Mouse (Mus musculus) right cerebral cortex, adult 18-20 months (tissue): Measurements from ENCODE around the gene Pomgnt1.

Source experiments
- DNase-seq: peaks from one replicate; pipeline ENCODE4 v3.0.0; 2022; ENCODE audit warnings: mixed read lengths

The Pomgnt1 gene

GRCm38 (mm10) chr4:116123602-116124519, at the start of gene Pomgnt1, which contains the start of gene Rad54l:
Pomgnt1 (plus strand) TSS chr4:116123840.
Rad54l (minus strand) TSS chr4:116123690.
- DNase-seq, result peak; percentile 79

GRCm38 (mm10) chr4:116074145-116074675, 49.4 kb upstream of the Pomgnt1 start:
- no peak for DNase-seq

DNA sequence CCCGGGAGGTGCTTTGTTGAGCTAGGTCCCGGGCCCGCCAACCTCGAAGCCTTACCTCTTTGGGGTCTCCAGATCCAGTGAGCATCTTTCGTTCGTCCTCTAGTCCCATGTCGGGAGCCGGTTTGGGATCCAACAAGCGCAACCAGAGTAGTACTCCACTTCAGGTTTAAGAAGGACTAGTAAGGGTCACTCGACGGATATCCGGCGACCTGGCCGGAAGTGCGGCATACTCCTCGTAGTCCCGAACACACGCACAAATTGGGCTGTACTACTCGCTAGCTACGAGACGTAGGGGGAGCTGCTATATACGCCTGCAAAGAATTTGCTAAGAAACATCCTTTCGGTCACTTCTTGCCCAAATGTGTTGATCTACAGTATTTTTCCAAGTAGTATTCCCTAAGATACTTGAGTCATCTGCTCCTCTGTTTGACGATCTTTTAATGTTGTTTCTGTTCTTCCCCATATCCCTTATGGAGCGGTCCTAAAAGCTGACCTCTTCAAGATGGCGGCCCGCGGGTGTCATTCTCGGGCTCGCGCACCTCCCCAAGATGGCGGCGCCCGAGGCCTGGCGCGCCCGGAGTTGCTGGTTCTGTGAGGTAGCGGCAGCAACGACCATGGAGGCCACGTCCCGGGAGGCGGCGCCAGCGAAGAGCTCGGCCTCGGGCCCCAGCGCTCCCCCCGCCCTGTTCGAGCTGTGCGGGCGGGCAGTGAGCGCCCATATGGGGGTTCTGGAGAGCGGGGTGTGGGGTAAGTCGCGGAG, 48.6 kb upstream of the Pomgnt1 start, which contains the start of the genes Uqcrh and Lrrc41:
Gene Uqcrh (minus strand): TSS at position 211 of the 760 bp plus-strand sequence.
Gene Lrrc41 (plus strand): TSS at position 409 of the 760 bp plus-strand sequence.
- DNase-seq, result peak; percentile 95

GRCm38 (mm10) chr4:116075631-116076368, 47.8 kb upstream of the Pomgnt1 start:
- DNase-seq, result peak; percentile 48

GRCm38 (mm10) chr4:116076369-116077231, 47.0 kb upstream of the Pomgnt1 start:
- peak; percentile 28 for DNase-seq

- DNase-seq, result no peak
Measured at GRCm38 (mm10) chr4:116077240-116078095, 46.2 kb upstream of the Pomgnt1 start.

GRCm38 (mm10) chr4:116088510-116089249, 35.0 kb upstream of the Pomgnt1 start:
- DNase-seq, result peak; percentile 38

GRCm38 (mm10) chr4:116096291-116096690, 27.3 kb upstream of the Pomgnt1 start:
- no peak for DNase-seq

DNA sequence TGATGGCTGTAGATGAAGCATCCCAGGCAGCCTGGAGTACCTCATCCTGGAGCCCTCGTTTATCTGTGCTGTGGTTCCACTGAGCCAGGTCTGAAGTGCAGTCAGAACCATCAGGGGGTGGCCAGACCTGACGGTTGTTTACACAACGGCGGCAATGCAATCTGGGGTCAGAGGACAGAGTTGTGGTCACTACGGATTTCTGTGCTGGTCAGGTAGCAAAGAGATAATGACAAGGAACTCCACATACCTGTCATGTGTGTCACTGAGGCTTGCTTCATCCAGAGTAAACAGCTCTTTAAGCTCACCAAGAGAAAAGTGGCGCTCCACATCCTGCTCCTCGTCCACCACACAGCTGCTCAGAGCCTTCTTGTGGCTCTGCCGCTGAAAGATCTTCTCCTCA, 26.4 kb upstream of the Pomgnt1 start:
- DNase-seq, result no peak

DNA sequence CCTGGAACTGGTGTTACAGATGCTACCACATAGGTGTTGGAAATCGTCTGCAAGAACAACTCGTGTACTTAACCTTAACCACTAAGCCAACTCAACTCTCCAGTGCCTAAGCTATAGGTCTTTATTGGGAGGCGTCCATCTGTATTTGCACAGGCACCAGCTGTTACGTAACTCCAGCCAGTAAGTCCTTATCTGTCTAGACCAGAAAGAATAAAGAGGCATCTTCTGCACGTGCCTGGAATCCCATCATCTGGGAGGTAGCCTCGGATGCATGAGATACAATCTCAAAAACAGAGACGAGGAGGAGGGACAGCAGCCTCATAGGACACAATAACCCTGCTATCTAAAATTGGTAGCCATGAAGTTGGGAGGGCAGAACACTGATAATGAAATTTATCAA, 22.7 kb upstream of the Pomgnt1 start:
- DNase-seq, result no peak

GRCm38 (mm10) chr4:116105278-116105677, 18.4 kb upstream of the Pomgnt1 start:
- DNase-seq, result no peak

GRCm38 (mm10) chr4:116110695-116111094, 12.9 kb upstream of the Pomgnt1 start:
- DNase-seq, result no peak

GRCm38 (mm10) chr4:116111486-116111885, 12.2 kb upstream of the Pomgnt1 start:
- DNase-seq, result no peak

DNA sequence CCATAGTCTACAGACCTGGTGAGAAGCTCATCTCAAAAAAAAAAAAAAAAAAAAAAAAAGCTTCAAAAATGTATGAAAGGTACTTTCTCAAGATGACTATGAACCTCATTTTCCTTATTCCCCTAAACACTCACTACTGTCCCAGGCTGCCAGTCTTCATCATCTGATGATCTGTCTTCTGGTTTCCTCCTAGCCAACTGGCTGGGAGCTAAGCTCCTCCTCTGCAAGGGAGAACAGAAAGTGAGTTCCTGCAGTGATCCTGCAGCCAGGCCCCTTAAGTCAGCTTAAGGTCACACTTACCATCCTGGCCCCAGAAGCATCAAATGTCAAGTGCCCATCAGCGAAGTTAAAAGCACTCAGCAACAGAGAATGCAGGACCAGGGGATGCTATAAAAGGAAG, 878 bp upstream of the Pomgnt1 start:
- no peak for DNase-seq

GRCm38 (mm10) chr4:116125803-116126386, 2.3 kb downstream of the Pomgnt1 start:
- no peak for DNase-seq

DNA sequence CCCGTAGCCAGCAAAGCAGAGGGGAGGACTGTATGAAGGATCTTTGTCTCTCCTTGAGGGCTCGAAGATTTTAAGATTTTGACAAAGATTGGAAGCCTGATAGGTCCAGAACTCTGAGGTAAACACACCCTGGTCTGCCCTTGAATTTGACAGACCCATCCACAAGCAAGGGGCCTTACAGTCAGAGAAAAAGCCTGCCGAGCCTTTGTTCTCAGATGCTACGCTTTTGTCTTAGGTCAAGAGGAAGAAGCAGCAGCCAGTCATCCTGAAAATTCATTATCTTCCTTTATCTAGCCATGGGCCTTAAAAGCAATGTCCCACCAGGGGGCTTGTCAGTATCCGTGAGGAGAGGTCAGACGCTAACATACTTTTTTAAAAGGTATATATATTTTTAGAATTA, 4.3 kb downstream of the Pomgnt1 start:
- DNase-seq, result no peak

GRCm38 (mm10) chr4:116133126-116133525, 9.5 kb downstream of the Pomgnt1 start:
- DNase-seq, result no peak

- DNase-seq, result no peak
Measured at GRCm38 (mm10) chr4:116134990-116135389, 11.3 kb downstream of the Pomgnt1 start.

DNA sequence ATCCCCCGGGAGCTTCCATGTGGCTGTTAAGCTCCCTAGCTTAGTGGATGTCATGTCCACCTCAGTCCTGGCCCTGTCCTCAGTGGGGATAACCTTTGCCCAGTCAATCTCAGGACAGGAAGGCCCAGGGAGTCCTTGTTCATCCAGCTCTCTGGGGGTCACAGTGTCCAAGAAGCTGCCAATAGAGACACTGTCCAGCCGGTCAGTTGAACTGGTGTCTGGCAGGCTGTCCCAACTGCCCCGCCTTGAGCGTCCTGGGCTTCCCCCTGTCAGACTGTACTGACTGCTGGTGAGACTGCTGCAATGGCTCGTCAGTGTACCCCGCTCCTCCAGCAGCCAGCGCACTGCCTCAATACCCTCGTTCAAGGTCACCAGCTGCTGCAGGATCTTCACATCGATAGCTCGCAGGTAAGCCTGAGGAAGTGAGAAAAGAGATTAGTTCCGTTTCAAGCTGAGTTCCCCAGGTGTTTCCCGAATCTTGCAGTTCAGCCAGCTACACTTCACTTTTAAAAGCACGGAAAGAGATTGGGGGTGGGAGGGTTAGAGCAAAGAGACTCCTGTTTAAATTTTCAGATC, 13.9 kb downstream of the Pomgnt1 start:
- DNase-seq, result no peak
